Mouse (Mus musculus): ENCODE results near the gene Themis2.
"Not testable (repeated sequence)": the region's sequence is repeated elsewhere in the genome, so short reads cannot be mapped to it uniquely, and the experiment has no call there.

Themis2 gene

DNA sequence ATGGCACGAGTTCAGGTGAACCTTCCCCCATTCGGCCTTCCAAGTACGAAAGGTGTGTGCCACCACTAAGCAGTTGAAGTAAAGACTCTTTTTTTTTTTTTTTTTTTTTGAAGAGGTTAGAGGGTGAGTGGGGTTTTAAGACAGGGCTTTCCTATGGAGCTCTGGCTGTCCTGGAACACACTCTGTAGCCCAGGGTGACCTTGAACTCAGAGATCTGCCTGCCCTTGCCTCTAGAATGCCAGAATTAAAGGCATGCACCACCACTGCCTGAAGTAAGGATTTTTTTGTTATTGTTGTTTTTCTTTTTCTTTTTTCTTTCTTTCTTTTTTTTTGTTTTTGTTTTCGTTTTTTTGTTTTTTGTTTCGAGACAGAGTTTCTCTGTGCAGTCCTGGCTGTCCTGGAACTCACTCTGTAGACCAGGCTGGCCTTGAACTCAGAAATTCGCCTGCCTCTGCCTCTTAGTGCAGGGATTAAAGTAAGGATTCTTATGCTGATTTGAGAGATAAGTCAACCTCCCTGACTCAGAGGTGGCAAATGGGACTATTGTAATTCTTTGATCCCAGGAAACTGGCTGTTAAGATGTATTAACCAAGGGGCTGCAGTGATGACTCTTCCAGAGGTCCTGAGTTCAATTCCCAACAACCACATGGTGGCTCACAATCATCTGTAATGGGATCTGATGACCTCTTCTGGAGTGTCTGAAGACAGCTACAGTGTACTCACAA lies 46.8 kb downstream of the Themis2 start:
- no peak for DNase-seq (ENCODE audit: low spot score)

- no peak for DNase-seq (ENCODE audit: low spot score)
These were observed 47.4 kb downstream of the Themis2 start for GRCm38 (mm10) chr4:132748778-132749177.

DNA sequence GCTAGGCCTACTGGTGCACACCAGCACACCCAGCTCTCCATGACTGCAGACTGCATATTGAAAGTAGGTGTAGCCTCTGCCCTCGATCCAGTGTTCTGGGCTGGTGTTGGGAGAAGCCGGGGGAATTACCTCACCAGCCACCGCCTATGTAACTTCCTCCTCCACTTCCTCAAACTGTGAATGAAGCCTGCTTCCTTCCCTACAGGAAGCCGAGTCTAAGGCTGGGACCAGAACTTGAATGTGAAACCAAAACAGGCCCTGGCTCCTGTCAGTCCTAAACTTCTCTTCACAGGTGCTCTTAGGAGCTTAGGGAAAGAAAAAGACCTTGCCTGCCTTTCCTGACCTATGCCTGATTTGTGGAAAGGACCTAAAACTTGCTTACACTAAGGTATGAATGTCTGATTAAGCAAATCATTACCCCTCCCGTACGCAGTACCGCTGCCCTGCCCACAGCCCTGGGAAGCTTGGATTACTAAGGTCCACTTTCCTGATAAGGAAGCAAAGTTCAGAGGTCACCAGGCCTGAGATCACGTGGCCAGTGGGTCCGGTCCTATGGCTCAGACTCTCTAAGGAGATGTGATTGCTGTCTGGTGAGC lies 48.4 kb downstream of the Themis2 start:
- DNase-seq (ENCODE audit: low spot score), result no peak

DNA sequence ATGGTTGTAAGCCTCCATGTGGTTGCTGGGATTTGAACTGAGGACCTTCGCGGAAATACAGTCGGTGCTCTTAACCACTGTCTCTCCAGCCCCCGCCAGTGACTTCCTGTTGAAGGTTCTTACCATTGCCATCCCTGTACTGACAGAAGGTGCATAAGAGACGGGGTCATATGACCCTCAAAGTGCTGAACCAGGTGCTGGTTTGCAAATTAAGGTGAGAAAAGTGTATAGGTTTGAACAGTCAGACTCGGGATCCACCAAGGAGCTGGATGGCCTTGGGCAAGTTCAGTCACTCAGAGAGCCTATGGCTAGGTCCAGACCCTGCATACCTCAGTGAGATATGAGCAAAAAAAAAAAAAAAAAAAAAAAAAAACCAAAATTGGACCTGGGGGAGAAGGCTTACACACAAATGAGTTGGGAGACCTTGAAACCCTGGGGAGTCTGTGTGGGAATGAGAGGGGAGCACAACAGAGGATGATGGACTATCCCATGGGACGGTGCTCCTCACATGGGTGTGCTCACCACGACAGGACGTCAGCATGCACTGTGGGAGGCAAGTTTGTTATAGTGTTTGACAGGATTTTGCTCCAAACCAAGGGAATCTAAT lies 49.2 kb downstream of the Themis2 start:
- DNase-seq (ENCODE audit: low spot score), result no peak

GRCm38 (mm10) chr4:132743992-132744911 lies 51.9 kb downstream of the Themis2 start:
- DNase-seq (ENCODE audit: low spot score), result peak; percentile 79

GRCm38 (mm10) chr4:132741491-132741890 lies 54.7 kb downstream of the Themis2 start:
- DNase-seq (ENCODE audit: low spot score), result no peak

DNA sequence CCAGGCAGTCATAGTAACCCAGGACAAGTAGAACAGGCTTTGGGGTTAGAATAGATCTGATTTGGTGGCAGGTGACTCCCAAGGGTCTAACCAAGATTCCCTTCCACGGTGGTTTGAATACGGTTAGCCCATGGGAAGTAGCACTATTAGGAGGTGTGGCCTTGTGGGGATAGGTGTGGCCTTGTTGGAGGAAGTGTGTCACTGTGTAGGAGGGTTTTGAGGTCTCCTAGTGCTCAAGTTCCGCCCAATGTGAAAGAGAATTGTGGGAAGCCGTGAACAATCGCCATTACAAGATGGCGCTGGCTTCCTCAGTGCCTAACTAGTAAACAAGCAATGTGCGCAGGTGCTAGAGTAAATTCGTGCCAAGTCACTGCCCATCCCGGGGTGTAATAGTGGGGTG lies 59.0 kb downstream of the Themis2 start:
- not testable (repeated sequence) for DNase-seq (ENCODE audit: low spot score)

DNA sequence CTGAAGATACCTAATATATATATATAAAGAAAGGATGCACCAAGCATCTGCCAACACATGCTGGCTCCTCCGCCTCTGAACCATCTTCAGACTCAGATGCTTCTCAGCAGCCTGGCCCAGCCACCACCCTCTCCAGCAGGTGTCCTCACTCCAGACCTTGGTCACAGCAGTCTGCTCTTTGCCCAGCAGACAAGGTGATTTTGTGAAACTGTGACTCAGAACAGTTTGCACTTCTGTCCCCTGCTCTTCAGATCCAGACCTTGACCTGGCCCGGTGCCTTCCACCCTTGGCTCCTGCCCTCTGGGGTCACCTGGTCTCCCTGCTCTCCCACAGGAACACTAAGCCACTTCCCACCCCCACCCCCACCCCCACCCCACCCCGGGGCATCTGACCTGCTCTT lies 60.3 kb downstream of the Themis2 start:
- DNase-seq (ENCODE audit: low spot score), result no peak

- DNase-seq (ENCODE audit: low spot score), result no peak
These were observed 60.8 kb downstream of the Themis2 start for GRCm38 (mm10) chr4:132735389-132735788.

DNA sequence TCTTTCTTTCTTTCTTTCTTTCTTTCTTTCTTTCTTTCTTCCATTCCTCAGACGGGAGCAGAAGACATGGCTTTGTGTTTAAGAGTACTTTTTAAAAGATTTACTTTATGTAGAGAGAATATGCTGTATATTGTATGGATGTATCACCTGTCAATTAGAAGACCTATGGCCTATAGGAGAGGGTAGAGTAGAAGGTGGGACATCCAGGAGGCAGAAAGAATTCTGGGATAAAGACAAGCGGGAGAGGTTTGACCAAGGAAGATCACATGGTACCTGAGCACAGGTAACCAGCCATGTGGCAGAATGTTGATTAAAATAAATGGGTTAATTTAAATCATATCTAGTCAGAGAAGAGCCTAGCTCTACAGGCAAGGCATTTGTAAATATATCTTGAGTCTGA lies 61.4 kb downstream of the Themis2 start:
- no peak for DNase-seq (ENCODE audit: low spot score)

- no peak for DNase-seq (ENCODE audit: low spot score)
These were observed 63.0 kb downstream of the Themis2 start for GRCm38 (mm10) chr4:132733071-132733770.

GRCm38 (mm10) chr4:132732148-132732684 lies 64.0 kb downstream of the Themis2 start, which contains the start of gene Xkr8:
Gene Xkr8, minus strand, starts transcription at chr4:132732546.
- DNase-seq (ENCODE audit: low spot score), result peak; percentile 85

Measured in ovary, adult 18-20 months (tissue).